Mouse (Mus musculus) ES-Bruce4 (cell line): ENCODE data around the gene Cpvl. TPM values are rescaled to one million over a fixed set of nuclear protein-coding genes. Genes with fewer than 3 reads are reported as not detected.

Experiments used
- H3K27ac ChIP-seq: 2 replicates; pipeline ENCODE4 v1.5.1; 2012; ENCODE audit warnings: low read length, inconsistent platforms; ENCODE audit not compliant: insufficient read depth
- H3K27me3 ChIP-seq: 2 replicates; pipeline ENCODE4 v1.6.1; 2012; ENCODE audit warnings: mild to moderate bottlenecking, low read length, inconsistent platforms; ENCODE audit not compliant: control insufficient read depth, poor library complexity, insufficient read depth, severe bottlenecking
- H3K36me3 ChIP-seq: 2 replicates; pipeline ENCODE4 v1.6.1; 2012; ENCODE audit warnings: inconsistent platforms, mild to moderate bottlenecking, low read length, moderate library complexity; ENCODE audit not compliant: control insufficient read depth, poor library complexity, insufficient read depth, severe bottlenecking
- H3K4me1 ChIP-seq: one replicate; pipeline ENCODE4 v1.8.1; 2011; ENCODE audit warnings: low read length; ENCODE audit not compliant: control insufficient read depth, insufficient read depth
- H3K4me3 ChIP-seq: 2 replicates; pipeline ENCODE4 v1.5.1; 2011; ENCODE audit warnings: low read depth, mild to moderate bottlenecking, low read length
- H3K9ac ChIP-seq: 2 replicates; pipeline ENCODE4 v1.6.1; 2012; ENCODE audit warnings: low read depth, mild to moderate bottlenecking, inconsistent platforms; ENCODE audit not compliant: poor library complexity, severe bottlenecking
- H3K9me3 ChIP-seq: replicated peaks from 2 replicates; pipeline ENCODE4 v1.6.1; 2012; ENCODE audit warnings: mild to moderate bottlenecking, low read length, inconsistent platforms; ENCODE audit not compliant: control insufficient read depth, poor library complexity, insufficient read depth, severe bottlenecking
- CTCF ChIP-seq: IDR thresholded peaks from one replicate; pipeline ENCODE4 v1.8.1; 2011; ENCODE audit warnings: low read depth, low read length
- EP300 ChIP-seq: IDR thresholded peaks from 2 replicates; pipeline ENCODE4 v1.6.1; 2011; ENCODE audit warnings: low read depth, low read length; ENCODE audit not compliant: insufficient read depth
- POLR2A ChIP-seq: IDR thresholded peaks from one replicate; pipeline ENCODE4 v1.8.1; 2011; ENCODE audit warnings: low read length; ENCODE audit not compliant: insufficient read depth
- polyA plus RNA-seq: library from polyadenylated mRNA; stranded (reverse); fragments of >200 nt; gene quantifications from 2 replicates; pipeline ENCODE4 v1.2.4, GENCODE M21; 2011; ENCODE audit warnings: low read depth; ENCODE audit not compliant: missing spikeins, insufficient read depth, insufficient read length

The Cpvl gene
- polyA plus RNA-seq, 1 experiment: not detected

- H3K4me1 ChIP-seq: no peaks in the 10 kb centered on the region
- TF ChIP-seq CTCF: no peak
- TF ChIP-seq POLR2A: no peak
- TF ChIP-seq EP300: no peak
- no peaks in the 10 kb centered on the region for H3K27me3 ChIP-seq
- no peak overlapping the region for H3K9ac ChIP-seq
- H3K27ac ChIP-seq: no peak overlapping the region
- H3K9me3 ChIP-seq: no peaks in the 10 kb centered on the region
- H3K36me3 ChIP-seq: no peaks in the 10 kb centered on the region
- no peak overlapping the region for H3K4me3 ChIP-seq
These were observed 31.9 kb upstream of the Cpvl start for GRCm38 (mm10) chr6:54010362-54010761.

DNA sequence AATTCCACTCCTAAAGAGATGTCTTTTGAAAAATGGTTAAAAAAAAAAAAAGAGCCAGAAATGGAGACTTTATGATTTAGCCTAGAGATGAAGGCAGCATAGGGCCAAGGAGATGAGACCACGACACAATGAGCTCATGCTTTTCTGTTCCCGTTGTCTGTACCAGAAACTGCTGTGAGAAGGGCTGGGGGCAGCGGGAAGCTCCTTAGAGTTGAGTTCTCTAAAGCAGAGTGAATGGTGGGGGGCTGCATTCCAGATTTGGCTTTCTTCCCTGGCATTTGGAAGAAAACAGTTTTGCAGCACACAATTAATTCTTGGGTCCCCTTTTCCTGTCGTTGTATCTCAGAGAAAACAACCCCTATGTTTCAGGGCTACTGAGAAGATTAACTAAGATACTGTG lies 30.8 kb upstream of the Cpvl start:
- Histone ChIP-seq H3K4me1 (no peaks in the 10 kb centered on the region), H3K36me3 (no peaks in the 10 kb centered on the region), H3K4me3 (no peak overlapping the region), H3K9ac (no peak overlapping the region), H3K27me3 (no peaks in the 10 kb centered on the region), H3K9me3 (no peaks in the 10 kb centered on the region; the same call in 1 of the 2 replicates), H3K27ac (no peak overlapping the region)
- TF ChIP-seq POLR2A: no peak
- TF ChIP-seq EP300: no peak
- no peak for TF ChIP-seq CTCF

DNA sequence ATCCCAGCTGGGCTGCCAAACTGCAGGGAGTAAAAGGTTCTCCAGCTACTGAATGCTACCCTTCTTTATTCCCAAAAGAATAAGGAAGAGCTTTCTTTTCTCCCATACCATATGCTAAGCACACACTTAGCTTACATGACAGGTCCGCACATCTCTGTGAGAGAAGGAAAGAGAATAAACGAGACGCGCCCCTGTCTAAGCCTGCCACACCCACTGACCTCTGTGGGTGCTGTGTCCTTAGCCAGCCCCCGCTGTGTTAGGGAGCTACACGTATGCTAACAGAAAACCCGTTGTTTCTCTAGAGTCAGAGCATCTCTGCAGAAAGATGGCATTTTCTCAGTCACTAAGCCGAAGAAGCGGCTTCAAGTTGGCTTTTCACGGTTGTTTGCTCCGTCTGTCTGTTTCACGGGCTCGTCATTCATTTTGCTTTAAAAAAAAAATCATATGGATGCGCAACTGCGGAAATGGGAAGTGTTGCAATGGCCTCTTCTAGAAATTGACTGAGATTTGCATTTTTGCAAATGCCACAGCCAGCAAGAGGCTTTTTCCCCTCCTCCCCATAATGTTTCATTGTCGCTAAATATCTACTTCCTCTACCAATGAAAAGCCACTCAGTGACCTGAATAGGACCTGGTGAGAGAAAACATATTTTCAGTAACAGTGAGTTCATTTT lies 30.1 kb upstream of the Cpvl start:
- no peak for TF ChIP-seq EP300
- TF ChIP-seq POLR2A: no peak
- no peak for TF ChIP-seq CTCF
- Histone ChIP-seq H3K4me3 (no peak overlapping the region), H3K9ac (no peak overlapping the region), H3K4me1 (no peaks in the 10 kb centered on the region), H3K9me3 (no peaks in the 10 kb centered on the region; the same call in 1 of the 2 replicates), H3K36me3 (no peaks in the 10 kb centered on the region), H3K27ac (no peak overlapping the region), H3K27me3 (no peaks in the 10 kb centered on the region)

DNA sequence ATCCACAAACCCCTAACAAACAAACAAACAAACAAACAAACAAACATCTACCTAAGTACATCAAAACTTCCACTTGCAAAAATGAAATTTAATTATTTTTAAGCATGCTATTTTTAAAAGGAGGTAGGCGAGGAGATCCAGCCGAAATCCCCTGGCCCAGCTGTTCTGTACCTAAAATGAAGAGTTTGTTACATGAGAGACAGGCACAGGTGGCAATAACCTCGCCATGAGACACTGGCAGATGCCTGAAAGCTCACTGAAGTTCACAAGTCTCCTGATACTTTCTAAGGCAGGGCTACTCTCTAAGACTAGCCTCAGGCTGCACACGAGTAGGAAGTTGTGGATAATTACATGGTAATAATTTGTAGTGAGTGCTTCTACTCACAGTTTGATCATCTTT lies 26.8 kb upstream of the Cpvl start:
- Histone ChIP-seq H3K27ac (no peak overlapping the region), H3K9me3 (peaks cover 3% of the 10 kb centered on the region; the same call in 1 of the 2 replicates)
- TF ChIP-seq EP300 (no peak), CTCF (no peak)

GRCm38 (mm10) chr6:53996226-53996955 lies 17.9 kb upstream of the Cpvl start:
- no peak for TF ChIP-seq POLR2A
- TF ChIP-seq CTCF: no peak
- TF ChIP-seq EP300: no peak
- Histone ChIP-seq H3K27ac (no peak overlapping the region), H3K9ac (no peak overlapping the region), H3K4me1 (no peaks in the 10 kb centered on the region), H3K36me3 (no peaks in the 10 kb centered on the region), H3K4me3 (no peak overlapping the region), H3K27me3 (no peaks in the 10 kb centered on the region), H3K9me3 (peaks cover 3% of the 10 kb centered on the region)

More for the DNA sequence above, 26.8 kb upstream of the Cpvl start:
- Histone ChIP-seq H3K27me3 (no peaks in the 10 kb centered on the region), H3K9ac (no peak overlapping the region), H3K4me3 (no peak overlapping the region), H3K36me3 (no peaks in the 10 kb centered on the region), H3K4me1 (no peaks in the 10 kb centered on the region)

- H3K9ac ChIP-seq: no peak overlapping the region
- H3K4me3 ChIP-seq: no peak overlapping the region
- H3K4me1 ChIP-seq: no peaks in the 10 kb centered on the region
- H3K36me3 ChIP-seq: no peaks in the 10 kb centered on the region
- H3K27me3 ChIP-seq: no peaks in the 10 kb centered on the region
- TF ChIP-seq CTCF (no peak), POLR2A (no peak), EP300 (no peak)
- no peak overlapping the region for H3K27ac ChIP-seq
- H3K9me3 ChIP-seq: no peaks in the 10 kb centered on the region; the same call in 1 of the 2 replicates
These were observed 17.0 kb upstream of the Cpvl start for GRCm38 (mm10) chr6:53995519-53995918.
